Mouse (Mus musculus) heart, postnatal 0 days (tissue): ENCODE measurements at regions not wholly inside any gene's neighbourhood (a gene's known extent, or its start where the extent isn't known, plus 50 kb on each side); places are given as distances from the start of the nearest gene placed in this dataset.

Experiments used
- CTCF ChIP-seq: IDR thresholded peaks from 2 replicates; pipeline ENCODE4 v1.5.1; 2016; ENCODE audit warnings: antibody characterized with exemption, control low read depth, low read depth
- EP300 ChIP-seq: IDR thresholded peaks from 2 replicates; pipeline ENCODE4 v1.6.1; 2016; ENCODE audit warnings: antibody characterized with exemption, low read depth

DNA sequence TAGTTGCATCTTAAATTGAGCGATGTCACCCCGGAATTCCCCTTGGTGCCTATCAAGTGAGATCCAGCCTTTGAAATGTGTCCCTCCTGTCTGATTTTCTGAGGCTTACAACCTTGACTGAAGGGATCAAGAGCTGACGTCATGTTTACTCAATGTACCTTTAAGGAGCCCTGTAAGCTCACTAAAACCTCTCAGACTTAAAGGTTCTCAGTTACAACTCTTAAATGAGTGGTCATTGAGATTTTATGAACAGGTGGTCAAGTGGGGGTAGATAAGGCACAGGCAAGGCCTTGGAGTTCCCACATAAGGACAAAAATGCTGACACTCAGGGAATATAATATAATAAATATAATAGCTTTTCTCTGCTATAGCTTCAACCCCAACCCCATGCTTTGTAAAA is 392.4 kb downstream of the Gsdmc2 start:
- TF ChIP-seq EP300 (no peak), CTCF (no peak)
